Mouse (Mus musculus) brain, embryonic 14.5 days (tissue): ENCODE results near the gene Trp63. TPM values are rescaled to one million over a fixed set of nuclear protein-coding genes. Genes with fewer than 3 reads are reported as not detected.
"Not testable (repeated sequence)": the region's sequence is repeated elsewhere in the genome, so short reads cannot be mapped to it uniquely, and the experiment has no call there.

Source experiments
- DNase-seq: peaks from one replicate; pipeline ENCODE4 v3.0.0-alpha.2; 2011; ENCODE audit warnings: low read depth
- CTCF ChIP-seq: fragments of 200-500 bp; IDR thresholded peaks from 2 replicates; pipeline ENCODE4 v1.5.1; 2012; ENCODE audit warnings: inconsistent platforms, mild to moderate bottlenecking, moderate library complexity, borderline replicate concordance; ENCODE audit not compliant: insufficient read depth, insufficient read length; ENCODE audit errors: extremely low read depth
- POLR2A ChIP-seq: fragments of 200-500 bp; IDR thresholded peaks from 2 replicates; pipeline ENCODE4 v1.6.1; 2012; ENCODE audit warnings: mild to moderate bottlenecking, inconsistent platforms, borderline replicate concordance; ENCODE audit not compliant: poor library complexity, insufficient read depth, insufficient read length, severe bottlenecking; ENCODE audit errors: extremely low read depth
- polyA plus RNA-seq: library from polyadenylated mRNA; depleted of rRNA; stranded (reverse); fragments of >200 nt; gene quantifications from 2 replicates; pipeline ENCODE4 v1.2.3, GENCODE M21; 2012; rRNA removed

Trp63 gene
- polyA plus RNA-seq, result 1.9 and 2.2 TPM in 2 replicates

- TF ChIP-seq CTCF, result no peak
- TF ChIP-seq POLR2A, result no peak
- no peak for DNase-seq
These were observed at the start of gene Trp63 for GRCm38 (mm10) chr16:25683531-25684248. TSS of gene Trp63 (plus strand) at chr16:25683763.

GRCm38 (mm10) chr16:25644716-25645115, 38.8 kb upstream of the Trp63 start:
- not testable (repeated sequence) for DNase-seq

- TF ChIP-seq POLR2A (no peak), CTCF (no peak)
- peak; percentile 82 for DNase-seq
These were observed 22.9 kb upstream of the Trp63 start for GRCm38 (mm10) chr16:25660510-25661235.

GRCm38 (mm10) chr16:25663116-25663515, 20.4 kb upstream of the Trp63 start:
- DNase-seq, result no peak
- TF ChIP-seq CTCF, result no peak
- no peak for TF ChIP-seq POLR2A

GRCm38 (mm10) chr16:25673861-25674440, 9.6 kb upstream of the Trp63 start:
- DNase-seq, result peak; percentile 38
- TF ChIP-seq POLR2A, result no peak
- no peak for TF ChIP-seq CTCF

- TF ChIP-seq CTCF (no peak), POLR2A (no peak)
- no peak for DNase-seq
These were observed 3.2 kb upstream of the Trp63 start for GRCm38 (mm10) chr16:25680369-25680768.

- no peak for TF ChIP-seq CTCF
- TF ChIP-seq POLR2A, result no peak
- DNase-seq, result peak; percentile 33
These were observed 1.0 kb upstream of the Trp63 start for GRCm38 (mm10) chr16:25682533-25682932.

GRCm38 (mm10) chr16:25684572-25684971, 1.0 kb downstream of the Trp63 start:
- TF ChIP-seq CTCF (no peak), POLR2A (no peak)

GRCm38 (mm10) chr16:25690612-25691011, 7.0 kb downstream of the Trp63 start:
- DNase-seq, result peak; percentile 74

More at GRCm38 (mm10) chr16:25684572-25684971, 1.0 kb downstream of the Trp63 start:
- no peak for DNase-seq

GRCm38 (mm10) chr16:25701252-25701651, 17.7 kb downstream of the Trp63 start:
- DNase-seq, result no peak
- TF ChIP-seq POLR2A, result no peak
- TF ChIP-seq CTCF, result no peak

More at GRCm38 (mm10) chr16:25690612-25691011, 7.0 kb downstream of the Trp63 start:
- TF ChIP-seq CTCF, result no peak
- TF ChIP-seq POLR2A, result no peak

GRCm38 (mm10) chr16:25706260-25706659, 22.7 kb downstream of the Trp63 start:
- no peak for DNase-seq
- no peak for TF ChIP-seq POLR2A
- TF ChIP-seq CTCF, result no peak

- TF ChIP-seq CTCF (no peak), POLR2A (no peak)
- DNase-seq, result no peak
These were observed 32.2 kb downstream of the Trp63 start for GRCm38 (mm10) chr16:25715790-25716189.

- peak; percentile 45 for DNase-seq
- TF ChIP-seq CTCF (no peak), POLR2A (no peak)
These were observed 39.6 kb downstream of the Trp63 start for GRCm38 (mm10) chr16:25723131-25723530.
